Mouse (Mus musculus) G1E-ER4 (cell line): Measurements from ENCODE around the gene Ptpn4. TPM values are rescaled to one million over a fixed set of nuclear protein-coding genes. Genes with fewer than 3 reads are reported as not detected.

Source experiments
- GATA1 ChIP-seq: IDR thresholded peaks from one replicate; pipeline ENCODE4 v1.8.0; 2012; ENCODE audit warnings: low read length, inconsistent platforms
- polyA plus RNA-seq: library from polyadenylated mRNA; stranded (reverse); fragments of >175 nt; gene quantifications from 2 replicates; pipeline ENCODE4 v1.2.3, GENCODE M21; 2012

Gene Ptpn4
- polyA plus RNA-seq, 1 experiment, result 18.4 TPM

- no peak for TF ChIP-seq GATA1
Observed at GRCm38 (mm10) chr1:119626837-119627236, 210.6 kb downstream of the Ptpn4 start.

GRCm38 (mm10) chr1:119624444-119624843, 213.0 kb downstream of the Ptpn4 start:
- TF ChIP-seq GATA1, result no peak

GRCm38 (mm10) chr1:119605396-119605795, 232.0 kb downstream of the Ptpn4 start:
- TF ChIP-seq GATA1, result no peak

Other genes with a start within 250 kb of the Ptpn4 start
- 4.9 and 6.3 TPM in 2 replicates for gene Epb41l5, start 188.6 kb downstream of the Ptpn4 start, polyA plus RNA-seq
- gene Tmem177, start 75.6 kb upstream of the Ptpn4 start, polyA plus RNA-seq, result 0.99 and 1.0 TPM in 2 replicates
- not detected in 2 replicates for gene Cfap221, start 159.6 kb upstream of the Ptpn4 start, polyA plus RNA-seq
- gene Sctr, start 169.3 kb upstream of the Ptpn4 start, polyA plus RNA-seq, result not detected in 2 replicates
- gene Tmem37, start 236.5 kb upstream of the Ptpn4 start, polyA plus RNA-seq, result not detected in 2 replicates